Mouse (Mus musculus): ENCODE data around the gene Olfr69. TPM values are rescaled to one million over a fixed set of nuclear protein-coding genes. Genes with fewer than 3 reads are reported as not detected.
"Not testable (repeated sequence)": the region's sequence is repeated elsewhere in the genome, so short reads cannot be mapped to it uniquely, and the experiment has no call there.

The Olfr69 gene
- not detected in 2 replicates for polyA plus RNA-seq (2014; fragmentation: Nextera tagmentation; extraction: Ambion mirVana)

DNA sequence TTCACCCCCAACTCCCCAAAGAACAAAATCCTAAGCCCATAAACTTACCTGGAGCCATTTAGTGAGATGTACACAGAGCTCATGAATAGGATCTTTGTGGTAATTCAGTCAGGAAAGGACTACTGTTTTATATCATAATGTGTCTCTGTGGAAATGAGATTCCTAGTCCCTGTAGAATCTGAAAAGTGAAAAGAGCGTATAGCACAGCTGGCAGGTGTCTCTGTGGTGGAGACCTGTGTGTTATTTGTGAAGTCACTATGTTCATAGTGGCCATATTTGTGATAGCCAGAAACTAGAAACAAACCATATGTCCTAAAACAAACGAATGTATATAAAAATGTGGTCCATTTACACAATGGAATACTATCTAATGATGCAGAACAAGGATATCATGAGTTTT is at the start of gene Olfr69:
Gene Olfr69 (minus strand): TSS at position 101 of the 400 bp plus-strand sequence.
- Histone ChIP-seq H3K9me3 (replicated peaks; ENCODE audit: control insufficient read depth, low read length) (no peaks in the 10 kb centered on the region), H3K36me3 (ENCODE audit: control insufficient read depth, insufficient read depth, low read length) (no peaks in the 10 kb centered on the region), H3K9ac (ENCODE audit: low read depth, low read length) (no peak within 1 kb of the TSS), H3K4me1 (ENCODE audit: control insufficient read depth, insufficient read depth, low read length) (no peaks in the 10 kb centered on the region), H3K4me3 (ENCODE audit: low read depth, low read length) (no peak within 1 kb of the TSS), H3K27me3 (ENCODE audit: control insufficient read depth, insufficient read depth, low read length) (no peaks in the 10 kb centered on the region), H3K27ac (ENCODE audit: low read depth, low read length) (no peak within 1 kb of the TSS), H3K4me2 (no peak within 1 kb of the TSS)
- ATAC-seq (replicated peaks; ENCODE audit: insufficient number of reproducible peaks, low FRiP score, low TSS enrichment): no peak
- 71% methylated on average over 2 of the region's 2 CpGs for WGBS (ENCODE audit: insufficient replicate concordance)

GRCm38 (mm10) chr7:103815085-103815484 is 43.7 kb upstream of the Olfr69 start:
- 92% methylated on average over 1 of the region's 2 CpGs for WGBS (ENCODE audit: insufficient replicate concordance)
- not testable (repeated sequence) for ATAC-seq (replicated peaks; ENCODE audit: insufficient number of reproducible peaks, low FRiP score, low TSS enrichment); H3K4me3 ChIP-seq (ENCODE audit: low read depth, low read length); H3K4me2 ChIP-seq; H3K9me3 ChIP-seq (replicated peaks; ENCODE audit: control insufficient read depth, low read length); H3K27ac ChIP-seq (ENCODE audit: low read depth, low read length); H3K27me3 ChIP-seq (ENCODE audit: control insufficient read depth, insufficient read depth, low read length); H3K4me1 ChIP-seq (ENCODE audit: control insufficient read depth, insufficient read depth, low read length); H3K36me3 ChIP-seq (ENCODE audit: control insufficient read depth, insufficient read depth, low read length); H3K9ac ChIP-seq (ENCODE audit: low read depth, low read length)

DNA sequence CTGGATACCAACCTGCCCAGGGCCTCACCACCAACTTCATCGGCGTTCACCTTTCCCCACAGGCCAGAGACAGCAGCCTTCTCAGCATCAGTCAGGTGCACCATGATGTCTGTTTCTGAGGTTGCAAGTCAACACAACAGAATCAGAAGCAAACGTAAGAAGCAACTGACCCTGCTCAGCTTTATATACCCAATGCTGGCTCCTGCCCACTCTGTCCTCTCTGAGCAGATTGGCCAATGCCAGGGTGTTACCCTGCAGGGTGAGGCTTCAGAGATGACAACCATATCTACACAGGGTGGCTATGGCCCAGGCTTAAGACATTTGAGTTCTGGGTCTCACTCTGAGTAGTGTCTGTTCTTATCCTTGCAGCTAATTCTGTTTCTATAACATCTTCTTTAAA is 42.4 kb upstream of the Olfr69 start, which contains the start of gene Hbb-bt:
Gene Hbb-bt (minus strand): TSS at position 231 of the 400 bp plus-strand sequence.
- Histone ChIP-seq H3K9ac (ENCODE audit: low read depth, low read length) (no peak within 1 kb of the TSS), H3K27me3 (ENCODE audit: control insufficient read depth, insufficient read depth, low read length) (no peaks in the 10 kb centered on the region), H3K36me3 (ENCODE audit: control insufficient read depth, insufficient read depth, low read length) (no peaks in the 10 kb centered on the region), H3K9me3 (replicated peaks; ENCODE audit: control insufficient read depth, low read length) (no peaks in the 10 kb centered on the region), H3K4me1 (ENCODE audit: control insufficient read depth, insufficient read depth, low read length) (peaks cover 5% of the 10 kb centered on the region; the same call in 1 of the 2 replicates), H3K4me3 (ENCODE audit: low read depth, low read length) (no peak within 1 kb of the TSS), H3K27ac (ENCODE audit: low read depth, low read length) (no peak within 1 kb of the TSS), H3K4me2 (0 out of 2 replicates have a peak within 1 kb of the TSS, but pooled peaks have one; percentile 14)
- ATAC-seq (replicated peaks; ENCODE audit: insufficient number of reproducible peaks, low FRiP score, low TSS enrichment): peak; percentile 92
- 83% methylated on average over 3 of the region's 3 CpGs for WGBS (ENCODE audit: insufficient replicate concordance)

- not testable (repeated sequence) for H3K27ac ChIP-seq (ENCODE audit: low read depth, low read length); H3K4me1 ChIP-seq (ENCODE audit: control insufficient read depth, insufficient read depth, low read length); ATAC-seq (replicated peaks; ENCODE audit: insufficient number of reproducible peaks, low FRiP score, low TSS enrichment); H3K36me3 ChIP-seq (ENCODE audit: control insufficient read depth, insufficient read depth, low read length); H3K9ac ChIP-seq (ENCODE audit: low read depth, low read length); H3K27me3 ChIP-seq (ENCODE audit: control insufficient read depth, insufficient read depth, low read length); H3K9me3 ChIP-seq (replicated peaks; ENCODE audit: control insufficient read depth, low read length); H3K4me3 ChIP-seq (ENCODE audit: low read depth, low read length); H3K4me2 ChIP-seq
- WGBS (ENCODE audit: insufficient replicate concordance): no CpG with 5 or more reads among the region's 3 CpGs
Measured at GRCm38 (mm10) chr7:103813152-103813551, 41.8 kb upstream of the Olfr69 start.

GRCm38 (mm10) chr7:103812174-103812573 is 40.8 kb upstream of the Olfr69 start:
- Histone ChIP-seq H3K36me3 (ENCODE audit: control insufficient read depth, insufficient read depth, low read length) (no peaks in the 10 kb centered on the region), H3K4me2 (no peak overlapping the region)
- WGBS (ENCODE audit: insufficient replicate concordance): 37% methylated on average over 1 of the region's 1 CpGs

DNA sequence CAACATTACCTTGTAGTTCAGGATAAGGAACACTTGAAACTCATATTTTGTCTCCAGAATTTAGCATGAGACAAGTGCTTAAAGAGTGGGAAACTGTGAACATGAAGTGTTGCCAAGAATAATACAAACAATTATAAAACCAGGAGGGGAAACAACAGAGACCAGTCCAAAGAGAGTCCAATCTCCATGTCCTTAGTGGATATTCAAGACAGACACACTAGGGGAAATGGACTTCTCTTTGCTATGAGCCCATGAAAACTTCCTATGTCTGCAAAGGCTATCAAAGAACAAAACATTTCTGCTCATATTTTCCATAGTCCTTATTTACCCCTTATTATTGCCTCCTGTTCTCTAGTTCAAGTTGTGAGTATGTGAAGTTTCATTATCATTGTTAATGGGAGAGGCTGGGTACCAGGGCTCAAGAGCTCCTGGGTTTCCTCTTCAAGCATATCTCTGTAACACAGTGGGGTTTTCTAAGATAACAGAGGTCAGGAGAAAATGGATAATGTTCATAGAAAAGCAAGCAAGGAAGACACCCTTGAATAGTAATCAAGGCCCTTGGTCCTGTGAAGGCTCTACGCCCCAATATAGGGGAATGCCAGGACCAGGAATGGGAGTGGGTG is 39.9 kb upstream of the Olfr69 start:
- Histone ChIP-seq H3K27ac (ENCODE audit: low read depth, low read length) (peak overlapping the region; percentile 68; the same call in 1 of the 2 replicates), H3K9ac (ENCODE audit: low read depth, low read length) (no peak overlapping the region), H3K4me2 (no peak overlapping the region; the same call in 1 of the 2 replicates), H3K4me1 (ENCODE audit: control insufficient read depth, insufficient read depth, low read length) (peaks cover 5% of the 10 kb centered on the region; the same call in 1 of the 2 replicates), H3K9me3 (replicated peaks; ENCODE audit: control insufficient read depth, low read length) (no peaks in the 10 kb centered on the region), H3K4me3 (ENCODE audit: low read depth, low read length) (no peak overlapping the region), H3K27me3 (ENCODE audit: control insufficient read depth, insufficient read depth, low read length) (no peaks in the 10 kb centered on the region), H3K36me3 (ENCODE audit: control insufficient read depth, insufficient read depth, low read length) (no peaks in the 10 kb centered on the region)
- peak; percentile 39 for ATAC-seq (replicated peaks; ENCODE audit: insufficient number of reproducible peaks, low FRiP score, low TSS enrichment)
- WGBS (ENCODE audit: insufficient replicate concordance): 40% methylated on average over 1 of the region's 1 CpGs

More at GRCm38 (mm10) chr7:103812174-103812573, 40.8 kb upstream of the Olfr69 start:
- Histone ChIP-seq H3K9me3 (replicated peaks; ENCODE audit: control insufficient read depth, low read length) (no peaks in the 10 kb centered on the region), H3K4me3 (ENCODE audit: low read depth, low read length) (peak overlapping the region; percentile 21; the same call in 1 of the 2 replicates), H3K27ac (ENCODE audit: low read depth, low read length) (peak overlapping the region; percentile 50; the same call in 1 of the 2 replicates), H3K4me1 (ENCODE audit: control insufficient read depth, insufficient read depth, low read length) (peaks cover 5% of the 10 kb centered on the region; the same call in 1 of the 2 replicates), H3K9ac (ENCODE audit: low read depth, low read length) (no peak overlapping the region), H3K27me3 (ENCODE audit: control insufficient read depth, insufficient read depth, low read length) (no peaks in the 10 kb centered on the region)
- ATAC-seq (replicated peaks; ENCODE audit: insufficient number of reproducible peaks, low FRiP score, low TSS enrichment): no peak

DNA sequence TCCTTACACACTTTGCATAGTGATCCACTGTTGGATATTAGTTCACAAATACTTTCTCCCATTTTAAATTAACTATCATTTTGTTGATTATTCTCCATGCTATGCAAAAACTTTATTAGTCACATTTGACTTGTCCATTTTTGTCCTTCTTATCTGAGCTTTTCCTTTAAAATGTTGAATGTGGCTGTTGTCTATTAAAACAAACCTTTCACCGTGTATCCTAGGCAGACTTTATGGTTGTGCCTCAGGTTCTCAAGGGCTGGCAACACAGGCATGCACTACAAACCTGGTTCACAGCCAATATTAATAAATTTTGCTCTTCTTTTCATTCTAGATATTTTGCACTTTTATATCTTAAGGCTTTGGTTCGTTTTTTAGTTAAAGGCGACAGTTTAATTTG is 39.4 kb upstream of the Olfr69 start:
- Histone ChIP-seq H3K27ac (ENCODE audit: low read depth, low read length) (no peak overlapping the region; the same call in 1 of the 2 replicates), H3K4me1 (ENCODE audit: control insufficient read depth, insufficient read depth, low read length) (peaks cover 5% of the 10 kb centered on the region; the same call in 1 of the 2 replicates), H3K27me3 (ENCODE audit: control insufficient read depth, insufficient read depth, low read length) (no peaks in the 10 kb centered on the region), H3K4me3 (ENCODE audit: low read depth, low read length) (no peak overlapping the region), H3K4me2 (no peak overlapping the region), H3K9me3 (replicated peaks; ENCODE audit: control insufficient read depth, low read length) (no peaks in the 10 kb centered on the region), H3K9ac (ENCODE audit: low read depth, low read length) (no peak overlapping the region), H3K36me3 (ENCODE audit: control insufficient read depth, insufficient read depth, low read length) (no peaks in the 10 kb centered on the region)
- WGBS (ENCODE audit: insufficient replicate concordance): 67% methylated on average over 3 of the region's 3 CpGs
- ATAC-seq (replicated peaks; ENCODE audit: insufficient number of reproducible peaks, low FRiP score, low TSS enrichment): no peak

DNA sequence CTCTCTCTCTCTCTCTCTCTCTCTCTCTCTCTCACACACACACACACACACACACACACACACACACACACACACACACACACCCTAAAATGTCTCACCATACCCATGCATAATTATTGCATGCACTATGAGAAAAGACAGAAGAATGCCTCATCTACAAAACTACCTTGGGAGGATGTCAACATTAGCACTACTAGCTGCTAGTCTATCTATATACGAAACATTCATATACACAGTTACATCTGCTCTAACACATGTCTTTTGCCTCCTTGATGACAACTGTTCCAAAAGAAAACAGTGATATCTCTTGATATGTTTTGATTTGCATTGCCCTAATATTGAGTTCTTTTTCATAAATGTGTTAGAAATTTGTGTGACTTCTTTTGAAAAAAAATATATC is 38.9 kb upstream of the Olfr69 start:
- H3K4me1 ChIP-seq (ENCODE audit: control insufficient read depth, insufficient read depth, low read length): peaks cover 5% of the 10 kb centered on the region; the same call in 1 of the 2 replicates
- H3K27ac ChIP-seq (ENCODE audit: low read depth, low read length): 0 out of 2 replicates have a peak overlapping the region, but pooled peaks have one; percentile 46
- WGBS (ENCODE audit: insufficient replicate concordance): 75% methylated on average over 1 of the region's 1 CpGs
- no peak overlapping the region for H3K4me3 ChIP-seq (ENCODE audit: low read depth, low read length)
- H3K27me3 ChIP-seq (ENCODE audit: control insufficient read depth, insufficient read depth, low read length): no peaks in the 10 kb centered on the region
- no peaks in the 10 kb centered on the region for H3K36me3 ChIP-seq (ENCODE audit: control insufficient read depth, insufficient read depth, low read length)
- no peaks in the 10 kb centered on the region for H3K9me3 ChIP-seq (replicated peaks; ENCODE audit: control insufficient read depth, low read length)
- no peak overlapping the region for H3K4me2 ChIP-seq
- H3K9ac ChIP-seq (ENCODE audit: low read depth, low read length): no peak overlapping the region
- no peak for ATAC-seq (replicated peaks; ENCODE audit: insufficient number of reproducible peaks, low FRiP score, low TSS enrichment)
